Mouse (Mus musculus): ENCODE measurements around the gene Rpl32.

GRCm38 (mm10) chr6:115759461-115759860, 49.1 kb downstream of the Rpl32 start:
- no peak for TF ChIP-seq REST (IDR thresholded peaks at IDR 0.05; ENCODE audit: insufficient read depth, insufficient read length)
- TF ChIP-seq POLR2A (IDR thresholded peaks at IDR 0.05; ENCODE audit: insufficient read length, low read depth), result no peak
- TF ChIP-seq USF1 (IDR thresholded peaks at IDR 0.05; ENCODE audit: low read depth), result no peak
- no peak for TF ChIP-seq MYOD1 (IDR thresholded peaks at IDR 0.05; ENCODE audit: control insufficient read depth in 1 of 3, insufficient read length in 2 of 3, low read depth in 2 of 3)
- no peak for TF ChIP-seq SRF (IDR thresholded peaks at IDR 0.05; ENCODE audit: control insufficient read depth, insufficient read length, low read depth)
- TF ChIP-seq TCF12 (IDR thresholded peaks at IDR 0.05; ENCODE audit: insufficient read depth, poor library complexity, severe bottlenecking), result no peak
- TF ChIP-seq MAX (IDR thresholded peaks at IDR 0.05; ENCODE audit: low read depth), result no peak

Data from myocyte (in vitro differentiated cells).